Mouse (Mus musculus): ENCODE measurements around the gene Smad3. TPM values are rescaled to one million over a fixed set of nuclear protein-coding genes. Genes with fewer than 3 reads are reported as not detected.

Gene Smad3
- polyA plus RNA-seq, 1 experiment from 2014 or later = 34.8 TPM

- no peaks in the 10 kb centered on the region for H3K27me3 ChIP-seq
- H3K4me2 ChIP-seq (replicated peaks) = no peak overlapping the region
- ATAC-seq (ENCODE audit: low FRiP score, low read depth) = no peak
- no peak overlapping the region for H3K9ac ChIP-seq
- 89% methylated on average over 9 of the region's 9 CpGs for WGBS
- H3K36me3 ChIP-seq = peaks cover 92% of the 10 kb centered on the region
- no peaks in the 10 kb centered on the region for H3K9me3 ChIP-seq
- H3K4me3 ChIP-seq = no peak overlapping the region
- peaks cover 54% of the 10 kb centered on the region for H3K4me1 ChIP-seq
- no peak overlapping the region for H3K27ac ChIP-seq
Observed at GRCm38 (mm10) chr9:63648520-63648918, 109.3 kb downstream of the Smad3 start.

- H3K4me1 ChIP-seq = peaks cover 47% of the 10 kb centered on the region
- H3K4me3 ChIP-seq = no peak overlapping the region
- no peaks in the 10 kb centered on the region for H3K27me3 ChIP-seq
- peaks cover 92% of the 10 kb centered on the region for H3K36me3 ChIP-seq
- ATAC-seq (ENCODE audit: low FRiP score, low read depth) = no peak
- no peak overlapping the region for H3K4me2 ChIP-seq (replicated peaks)
- peak overlapping the region; percentile 63 for H3K27ac ChIP-seq
- H3K9me3 ChIP-seq = no peaks in the 10 kb centered on the region
- 83% methylated on average over 9 of the region's 9 CpGs for WGBS
- H3K9ac ChIP-seq = no peak overlapping the region
Observed at GRCm38 (mm10) chr9:63647581-63648519, 109.9 kb downstream of the Smad3 start.

GRCm38 (mm10) chr9:63645084-63645483, 112.7 kb downstream of the Smad3 start:
- no peak overlapping the region for H3K4me3 ChIP-seq
- H3K4me2 ChIP-seq (replicated peaks) = no peak overlapping the region
- no peaks in the 10 kb centered on the region for H3K27me3 ChIP-seq
- no peak overlapping the region for H3K9ac ChIP-seq
- WGBS = 90% methylated on average over 8 of the region's 8 CpGs
- no peaks in the 10 kb centered on the region for H3K9me3 ChIP-seq
- no peak for ATAC-seq (ENCODE audit: low FRiP score, low read depth)
- H3K36me3 ChIP-seq = peaks cover 88% of the 10 kb centered on the region
- H3K4me1 ChIP-seq = peaks cover 20% of the 10 kb centered on the region
- no peak overlapping the region for H3K27ac ChIP-seq

- H3K9ac ChIP-seq = no peak overlapping the region
- no peak for ATAC-seq (ENCODE audit: low FRiP score, low read depth)
- H3K4me3 ChIP-seq = no peak overlapping the region
- H3K27ac ChIP-seq = no peak overlapping the region
- no peaks in the 10 kb centered on the region for H3K9me3 ChIP-seq
- H3K4me2 ChIP-seq (replicated peaks) = no peak overlapping the region
- WGBS = 92% methylated on average over 6 of the region's 6 CpGs
- H3K36me3 ChIP-seq = peaks cover 85% of the 10 kb centered on the region
- H3K27me3 ChIP-seq = no peaks in the 10 kb centered on the region
- peaks cover 16% of the 10 kb centered on the region for H3K4me1 ChIP-seq
Observed at GRCm38 (mm10) chr9:63644011-63644410, 113.8 kb downstream of the Smad3 start.

- Histone ChIP-seq H3K36me3 (peaks cover 76% of the 10 kb centered on the region), H3K4me3 (no peak overlapping the region), H3K4me1 (peaks cover 3% of the 10 kb centered on the region), H3K27ac (no peak overlapping the region), H3K27me3 (no peaks in the 10 kb centered on the region), H3K9me3 (no peaks in the 10 kb centered on the region), H3K9ac (no peak overlapping the region), H3K4me2 (replicated peaks) (no peak overlapping the region)
- WGBS = 94% methylated on average over 4 of the region's 4 CpGs
- no peak for ATAC-seq (ENCODE audit: low FRiP score, low read depth)
Observed at GRCm38 (mm10) chr9:63641983-63642646, 115.7 kb downstream of the Smad3 start.

GRCm38 (mm10) chr9:63636113-63636512, 121.7 kb downstream of the Smad3 start:
- H3K27me3 ChIP-seq = no peaks in the 10 kb centered on the region
- H3K36me3 ChIP-seq = peaks cover 44% of the 10 kb centered on the region
- H3K27ac ChIP-seq = no peak overlapping the region
- H3K9ac ChIP-seq = 0 out of 2 replicates have a peak overlapping the region, but pooled peaks have one; percentile 19
- 76% methylated on average over 7 of the region's 7 CpGs for WGBS
- H3K4me1 ChIP-seq = no peaks in the 10 kb centered on the region
- H3K4me3 ChIP-seq = no peak overlapping the region
- ATAC-seq (ENCODE audit: low FRiP score, low read depth) = no peak
- no peaks in the 10 kb centered on the region for H3K9me3 ChIP-seq
- H3K4me2 ChIP-seq (replicated peaks) = no peak overlapping the region

- Histone ChIP-seq H3K4me3 (no peak overlapping the region), H3K4me1 (no peaks in the 10 kb centered on the region), H3K4me2 (replicated peaks) (no peak overlapping the region), H3K36me3 (peaks cover 48% of the 10 kb centered on the region), H3K9me3 (peaks cover 2% of the 10 kb centered on the region; the same call in 1 of the 2 replicates), H3K27me3 (no peaks in the 10 kb centered on the region), H3K27ac (no peak overlapping the region), H3K9ac (no peak overlapping the region)
- 87% methylated on average over 7 of the region's 7 CpGs for WGBS
- no peak for ATAC-seq (ENCODE audit: low FRiP score, low read depth)
Observed at GRCm38 (mm10) chr9:63633334-63633733, 124.5 kb downstream of the Smad3 start.

GRCm38 (mm10) chr9:63632924-63633323, 124.9 kb downstream of the Smad3 start:
- no peak for ATAC-seq (ENCODE audit: low FRiP score, low read depth)
- Histone ChIP-seq H3K27me3 (no peaks in the 10 kb centered on the region), H3K4me2 (replicated peaks) (no peak overlapping the region), H3K4me3 (no peak overlapping the region), H3K27ac (no peak overlapping the region), H3K4me1 (no peaks in the 10 kb centered on the region), H3K9me3 (peaks cover 2% of the 10 kb centered on the region; the same call in 1 of the 2 replicates), H3K36me3 (peaks cover 49% of the 10 kb centered on the region), H3K9ac (no peak overlapping the region)
- 85% methylated on average over 11 of the region's 11 CpGs for WGBS

- peaks cover 47% of the 10 kb centered on the region for H3K36me3 ChIP-seq
Observed at GRCm38 (mm10) chr9:63632045-63632444, 125.7 kb downstream of the Smad3 start.

GRCm38 (mm10) chr9:63625090-63625756, 132.6 kb downstream of the Smad3 start:
- H3K27ac ChIP-seq = no peak overlapping the region
- H3K4me3 ChIP-seq = no peak overlapping the region
- H3K27me3 ChIP-seq = no peaks in the 10 kb centered on the region
- H3K9ac ChIP-seq = no peak overlapping the region
- H3K4me1 ChIP-seq = 0 out of 2 replicates have a peak, but pooled peaks cover 4% of the 10 kb centered on the region
- ATAC-seq (ENCODE audit: low FRiP score, low read depth) = no peak
- H3K9me3 ChIP-seq = no peaks in the 10 kb centered on the region
- H3K4me2 ChIP-seq (replicated peaks) = no peak overlapping the region
- H3K36me3 ChIP-seq = peaks cover 48% of the 10 kb centered on the region
- WGBS = 86% methylated on average over 9 of the region's 9 CpGs

More at GRCm38 (mm10) chr9:63632045-63632444, 125.7 kb downstream of the Smad3 start:
- no peak overlapping the region for H3K27ac ChIP-seq
- no peak overlapping the region for H3K4me2 ChIP-seq (replicated peaks)
- H3K9ac ChIP-seq = no peak overlapping the region
- no peaks in the 10 kb centered on the region for H3K27me3 ChIP-seq
- ATAC-seq (ENCODE audit: low FRiP score, low read depth) = no peak
- no peak overlapping the region for H3K4me3 ChIP-seq
- H3K9me3 ChIP-seq = peaks cover 2% of the 10 kb centered on the region; the same call in 1 of the 2 replicates
- whole genome bisulfite sequencing = 89% methylated on average over 4 of the region's 4 CpGs
- H3K4me1 ChIP-seq = no peaks in the 10 kb centered on the region

- Histone ChIP-seq H3K27me3 (no peaks in the 10 kb centered on the region), H3K36me3 (peaks cover 45% of the 10 kb centered on the region), H3K4me1 (0 out of 2 replicates have a peak, but pooled peaks cover 4% of the 10 kb centered on the region), H3K4me3 (no peak overlapping the region), H3K27ac (no peak overlapping the region), H3K4me2 (replicated peaks) (no peak overlapping the region), H3K9ac (no peak overlapping the region), H3K9me3 (no peaks in the 10 kb centered on the region)
- ATAC-seq (ENCODE audit: low FRiP score, low read depth) = no peak
- WGBS = 58% methylated on average over 15 of the region's 15 CpGs
Observed at GRCm38 (mm10) chr9:63623895-63624569, 133.8 kb downstream of the Smad3 start.
